Mouse (Mus musculus): ENCODE measurements around the gene Ldlrad3.
A peak's percentile ranks its signal among the peaks of the same experiment; 100 is the strongest.

The Ldlrad3 gene

GRCm38 (mm10) chr2:102113801-102114200 is 72.4 kb downstream of the Ldlrad3 start:
- peak; percentile 30 for DNase-seq

- DNase-seq, result peak; percentile 77
These were observed 72.9 kb downstream of the Ldlrad3 start for GRCm38 (mm10) chr2:102113323-102113722.

DNA sequence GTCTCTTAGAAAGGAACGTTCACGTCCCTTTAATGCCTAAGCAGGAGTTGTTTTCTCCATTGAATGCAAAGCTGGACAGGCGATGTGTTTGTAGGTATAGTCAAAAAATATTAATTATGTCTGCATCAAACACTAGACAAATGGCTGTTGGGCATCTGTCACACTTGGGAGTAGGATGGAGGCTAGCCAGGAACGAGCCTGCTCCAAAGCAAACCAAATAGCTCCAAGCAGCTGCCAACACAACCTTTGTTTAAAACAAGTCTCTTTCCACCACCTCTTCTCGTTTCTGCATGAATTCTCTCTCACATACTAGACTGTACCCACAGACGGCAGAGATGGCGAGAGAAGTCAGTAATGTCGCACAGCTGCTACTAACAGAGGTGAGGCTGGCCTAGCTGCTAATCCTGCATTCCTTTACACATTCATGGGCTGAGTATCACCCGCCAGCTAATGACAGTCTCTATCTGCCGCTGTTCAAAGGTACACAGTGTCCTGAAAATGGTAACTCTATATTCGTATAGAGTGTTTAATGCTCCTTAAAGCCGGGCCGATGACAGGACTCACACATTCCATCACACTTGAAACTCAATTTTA is 74.2 kb downstream of the Ldlrad3 start:
- no peak for DNase-seq

DNA sequence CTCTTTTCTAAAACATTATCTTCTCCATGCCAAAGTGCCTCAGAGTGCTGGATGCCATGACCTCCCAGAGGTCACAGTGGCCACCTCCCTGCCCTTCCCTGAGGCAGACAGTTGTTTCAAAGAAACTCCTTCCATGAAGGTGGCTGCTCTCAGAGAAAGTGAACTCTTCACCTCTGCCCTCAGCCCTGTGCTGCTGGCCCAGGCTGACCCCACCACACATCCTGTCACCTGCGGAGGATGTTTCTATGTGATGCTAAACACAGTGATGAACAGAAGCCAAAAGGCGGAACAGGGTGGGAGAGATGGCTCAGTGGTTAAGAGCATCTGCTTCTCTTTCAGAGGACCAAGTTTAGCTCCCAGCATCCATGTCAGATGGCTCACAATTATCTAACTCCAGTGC is 75.9 kb downstream of the Ldlrad3 start:
- no peak for DNase-seq

GRCm38 (mm10) chr2:102107280-102107679 is 78.9 kb downstream of the Ldlrad3 start:
- no peak for DNase-seq

- DNase-seq, result no peak
These were observed 79.5 kb downstream of the Ldlrad3 start for GRCm38 (mm10) chr2:102106728-102107127.

DNA sequence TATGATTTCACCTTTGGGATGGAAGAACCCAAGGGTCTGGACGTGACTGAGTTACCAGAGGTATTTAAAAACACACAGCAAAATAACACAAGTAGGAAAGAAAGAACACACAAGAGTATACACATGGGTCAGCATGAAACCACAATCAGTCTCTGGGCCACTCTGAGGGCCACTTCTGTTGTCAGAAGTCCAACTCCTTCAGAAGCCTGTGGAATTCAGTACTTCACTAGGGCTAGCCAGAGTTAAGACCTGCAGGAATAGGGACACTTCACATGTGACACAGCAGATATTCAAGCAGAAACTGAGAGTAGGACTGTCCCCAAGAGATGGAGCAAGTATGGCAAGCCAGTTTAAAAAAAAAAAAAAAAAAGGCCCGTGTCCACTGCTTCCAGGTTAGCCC is 80.7 kb downstream of the Ldlrad3 start:
- no peak for DNase-seq

- DNase-seq, result no peak
These were observed 82.2 kb downstream of the Ldlrad3 start for GRCm38 (mm10) chr2:102103955-102104354.

DNA sequence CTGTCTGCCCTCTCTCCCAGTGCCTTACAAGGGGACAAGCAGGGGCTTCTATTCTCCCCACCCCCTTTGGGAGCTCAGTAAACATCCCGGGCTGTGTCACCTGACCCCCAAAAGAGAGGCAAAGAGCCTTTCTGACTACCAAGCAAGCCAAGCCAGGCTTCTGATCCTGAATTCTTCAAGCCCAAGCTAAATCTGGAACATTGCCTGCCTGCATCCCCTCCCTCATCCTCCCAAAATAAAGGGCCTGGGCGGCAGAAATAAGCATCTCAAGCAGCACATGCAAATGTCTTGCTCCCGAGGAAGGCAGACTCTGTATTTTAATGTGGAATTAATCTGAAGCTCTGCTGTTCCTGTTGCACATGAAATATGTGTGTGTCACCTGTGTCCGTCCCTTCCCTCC is 85.7 kb downstream of the Ldlrad3 start:
- no peak for DNase-seq

GRCm38 (mm10) chr2:102099702-102100450 is 86.3 kb downstream of the Ldlrad3 start:
- DNase-seq, result no peak

DNA sequence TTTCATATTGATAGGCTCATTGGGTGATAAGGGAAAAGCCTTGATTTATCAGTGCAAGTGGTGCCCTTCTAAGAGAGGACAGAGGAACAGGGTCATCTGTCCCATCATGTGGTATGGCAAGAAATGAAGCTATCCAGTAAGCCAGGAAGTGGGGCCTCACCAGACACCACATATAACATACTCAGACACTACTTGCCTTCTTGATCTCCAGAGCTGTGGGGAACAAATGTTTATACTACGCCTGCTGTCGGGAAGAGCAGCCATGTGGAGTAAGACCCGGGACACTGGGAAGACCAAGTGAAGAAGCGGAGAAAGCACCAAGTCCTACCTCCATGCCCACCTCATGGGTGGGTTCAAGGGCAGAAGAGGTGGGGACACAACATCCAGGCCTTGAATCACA is 86.9 kb downstream of the Ldlrad3 start:
- no peak for DNase-seq

DNA sequence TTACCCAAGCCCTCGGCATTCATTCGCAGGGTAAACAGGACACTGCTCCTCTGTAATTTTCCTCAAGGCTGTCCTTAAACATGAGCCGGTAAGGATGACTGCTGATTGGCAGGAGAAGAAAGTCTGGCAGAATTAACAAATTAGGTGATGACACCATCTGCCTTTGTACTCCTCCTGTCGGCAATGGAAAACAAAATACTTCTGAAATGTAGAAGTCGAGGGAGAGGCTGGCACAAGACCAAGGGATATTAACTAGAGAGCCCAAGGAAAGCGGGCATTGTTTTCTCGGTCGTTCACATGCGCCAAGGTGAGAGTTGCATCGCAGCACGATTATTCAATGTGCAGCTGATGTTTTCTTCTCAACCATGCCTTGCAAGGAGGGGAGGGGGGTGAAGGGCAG is 91.4 kb downstream of the Ldlrad3 start:
- no peak for DNase-seq

GRCm38 (mm10) chr2:102094281-102094680 is 91.9 kb downstream of the Ldlrad3 start:
- DNase-seq, result no peak

DNA sequence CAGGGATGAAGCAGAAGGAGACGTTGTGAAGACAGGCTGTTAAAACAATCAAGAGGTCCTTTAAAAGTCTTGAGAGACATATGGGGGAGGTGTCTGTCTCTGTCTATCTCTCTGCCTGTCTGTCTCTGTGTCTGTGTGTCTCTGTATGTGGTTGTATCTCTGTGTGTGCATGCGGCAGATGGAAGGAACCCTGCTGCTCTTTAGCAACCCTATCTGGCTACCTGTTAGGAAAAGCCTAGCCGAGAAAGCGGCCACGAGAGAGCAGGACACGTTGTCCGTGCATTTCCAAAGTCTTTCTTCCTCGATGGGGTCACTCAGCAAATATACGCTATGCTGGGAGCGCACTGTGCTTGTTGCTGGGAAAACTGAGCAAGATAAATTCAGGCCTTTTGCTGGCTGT is 93.6 kb downstream of the Ldlrad3 start:
- DNase-seq, result no peak

DNA sequence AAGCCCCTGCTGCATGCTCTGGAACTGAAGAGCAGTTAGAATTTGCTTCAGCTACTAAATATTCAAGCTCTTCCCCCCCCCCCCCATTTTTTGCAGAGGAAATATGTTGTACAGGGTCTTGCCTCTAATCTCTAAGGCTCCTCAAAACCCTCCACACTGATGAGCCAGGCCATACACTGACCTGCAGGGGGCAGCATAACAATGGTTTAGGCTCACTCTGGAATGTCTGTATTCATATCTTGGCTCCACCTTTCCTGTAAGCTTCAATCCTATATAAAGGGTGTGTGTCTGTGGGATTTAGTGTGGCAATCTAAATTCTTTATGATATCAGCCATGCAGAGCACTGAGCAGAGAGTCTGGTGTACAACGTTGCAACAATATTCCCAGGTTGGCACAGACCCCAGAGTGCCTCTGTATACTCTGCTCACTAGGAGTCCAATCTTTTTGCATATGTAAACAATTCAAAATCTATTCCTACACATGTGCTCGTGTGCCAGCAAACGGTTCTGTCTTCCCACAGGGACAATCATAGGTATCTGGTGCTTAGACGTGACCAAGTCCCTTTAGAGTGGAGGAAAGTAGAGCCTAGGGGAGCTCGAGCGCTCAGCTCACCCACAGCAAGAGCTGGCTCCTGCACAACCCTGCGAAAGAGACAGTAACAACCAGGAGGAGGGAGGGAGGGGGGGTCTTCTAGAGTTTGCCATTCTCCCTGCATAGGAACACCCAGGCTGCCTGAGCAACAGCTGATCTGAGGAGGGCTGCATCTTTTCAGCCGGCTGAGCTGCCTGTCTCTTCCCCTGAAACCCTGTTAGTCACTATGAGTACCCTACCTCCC is 94.5 kb downstream of the Ldlrad3 start:
- DNase-seq, result peak; percentile 72

DNA sequence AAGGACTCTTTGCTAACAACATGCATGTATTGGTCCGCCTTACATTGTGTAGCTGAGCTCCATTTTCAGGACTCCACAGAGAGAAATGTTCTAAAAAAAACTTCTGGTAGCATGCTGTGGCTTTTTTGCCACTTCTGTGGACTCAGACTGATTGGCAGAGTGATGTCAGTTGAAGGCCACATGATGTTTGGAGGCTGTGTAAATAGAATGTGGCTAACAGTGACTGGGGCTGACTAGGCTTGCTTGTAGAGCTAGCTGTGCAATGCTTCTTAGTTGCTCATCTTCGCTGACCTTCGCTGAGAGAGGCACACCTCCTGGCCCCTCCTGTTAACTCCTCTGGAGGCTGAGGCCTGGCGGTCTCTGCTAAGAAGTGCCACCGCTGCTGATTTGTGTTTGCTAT is 98.4 kb downstream of the Ldlrad3 start:
- no peak for DNase-seq

DNA sequence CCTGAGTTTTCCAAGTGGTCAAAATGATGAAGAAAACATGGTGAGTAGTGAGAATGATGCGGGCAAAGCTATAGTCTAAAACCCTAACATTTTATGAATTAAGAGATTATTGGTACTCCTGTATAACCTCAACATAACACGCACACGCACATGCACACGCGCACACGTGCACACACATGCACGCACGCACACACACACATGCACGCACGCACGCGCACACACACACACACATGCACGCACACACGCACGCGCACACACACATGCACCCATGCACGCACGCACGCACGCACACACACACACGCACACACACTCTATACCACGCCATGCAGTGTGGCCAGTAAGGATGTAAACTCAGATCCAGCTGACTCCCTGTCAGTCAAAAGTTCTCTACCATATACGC is 99.6 kb downstream of the Ldlrad3 start:
- no peak for DNase-seq

DNA sequence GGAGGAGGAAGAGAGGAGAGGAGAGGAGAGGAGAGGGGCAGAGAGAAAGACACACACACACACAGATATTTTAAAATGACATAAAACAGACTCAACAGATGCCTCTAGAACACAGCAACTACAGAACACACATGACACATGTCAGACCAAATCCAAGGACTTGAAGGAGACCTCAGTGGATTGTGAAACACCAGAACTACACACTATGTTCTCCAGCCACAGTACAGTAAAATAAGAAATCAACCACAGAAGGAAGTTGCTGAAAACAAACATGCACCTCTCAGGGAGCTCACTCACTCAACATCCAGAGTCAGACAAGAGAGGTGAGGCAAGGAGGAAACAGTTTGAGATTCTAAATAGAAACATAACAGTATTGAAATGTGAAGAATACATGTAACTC is 103.4 kb downstream of the Ldlrad3 start:
- DNase-seq, result no peak

DNA sequence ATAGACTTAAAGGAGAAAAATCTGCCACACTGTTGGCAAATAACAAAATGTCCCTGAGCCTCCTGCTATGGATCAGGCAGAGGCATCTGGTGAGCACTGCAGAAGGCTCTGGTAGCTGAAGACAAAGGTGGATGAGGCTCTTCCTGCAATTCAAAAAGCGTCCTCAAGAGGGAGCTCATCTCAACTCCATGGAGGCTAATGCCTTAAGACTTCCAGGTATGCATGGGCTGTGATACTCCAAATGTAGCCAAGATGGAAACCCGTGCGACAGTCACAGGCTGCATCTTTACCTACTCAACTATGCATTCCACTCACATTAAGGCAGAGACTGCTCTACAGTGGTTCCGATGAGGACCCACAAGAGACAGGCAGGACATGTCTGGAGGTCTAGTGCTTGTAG is 108.6 kb downstream of the Ldlrad3 start:
- DNase-seq, result peak; percentile 76

- no peak for DNase-seq
These were observed 109.9 kb downstream of the Ldlrad3 start for GRCm38 (mm10) chr2:102076237-102076636.

DNA sequence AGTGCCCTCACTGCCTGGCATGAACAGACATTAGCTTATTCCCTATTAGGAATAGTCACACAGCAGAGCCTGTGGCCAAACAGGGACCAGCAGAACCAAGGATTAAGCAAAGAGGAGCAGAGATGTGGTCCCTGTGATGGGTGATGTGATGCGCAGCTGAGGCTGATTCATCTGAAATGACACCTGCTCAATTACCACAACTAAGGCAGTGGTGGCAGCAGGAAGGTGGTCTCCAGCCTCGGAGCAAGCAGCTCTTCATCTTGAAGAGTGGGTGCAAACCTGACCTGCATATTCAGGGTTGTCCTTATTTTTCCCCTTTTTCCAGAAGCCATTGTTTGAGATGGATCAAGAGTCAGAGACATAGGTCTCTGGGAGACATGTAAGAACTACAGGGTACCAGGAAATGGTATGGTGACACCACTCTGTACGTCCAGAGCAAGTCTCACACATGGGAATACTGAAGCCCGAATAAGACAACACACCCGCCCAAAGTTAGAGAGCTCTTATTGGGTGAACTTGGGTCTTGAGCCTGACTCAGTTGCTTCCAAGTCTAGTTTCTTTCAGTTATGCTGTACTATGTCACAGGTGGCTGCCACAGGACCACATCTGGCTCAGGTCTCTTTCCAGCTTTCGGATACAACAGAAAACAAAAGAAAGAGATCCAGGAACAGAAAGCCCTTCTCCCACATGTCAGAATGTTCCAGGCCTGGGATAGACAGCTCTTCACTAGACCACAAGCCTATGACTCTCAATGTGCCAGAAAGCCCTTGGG is 112.7 kb downstream of the Ldlrad3 start:
- no peak for DNase-seq

GRCm38 (mm10) chr2:102072859-102073258 is 113.3 kb downstream of the Ldlrad3 start:
- DNase-seq, result no peak

Measured in kidney, adult 18-20 months (tissue).